ENCODE assay signal across 9 mouse cellular contexts in genomic region chr4:32303674-32304073, GRCm38 (mm10).
DNase-seq lines count a peak whose midpoint lies in the region; ATAC-seq lines count a peak whose summit lies in the region.
"Had no signal": no experiment of that assay in that cellular context is flagged by ENCODE, and none has a peak within 500 bp of the region (broad histone marks: within the 10 kb centered on the region; RNA-seq: fewer than 3 reads in every experiment).

No protein-coding gene starts in this region.

- H3K4me1 ChIP-seq in intestine, embryonic 15.5 days (replicated peaks), result peaks cover 44% of the 10 kb centered on the region

- peak overlapping the region; percentile 80 for H3K27ac ChIP-seq in intestine, embryonic 15.5 days

- no peak overlapping the region for H3K4me3 ChIP-seq in intestine, embryonic 15.5 days (replicated peaks)
- H3K4me3 ChIP-seq: erythroblast, embryonic 14.5 days had no signal

- H3K9ac ChIP-seq in intestine, embryonic 15.5 days, result no peak overlapping the region

- 8% methylated on average over 8 of the region's 8 CpGs for WGBS in intestine, embryonic 15.5 days

- no peaks in the 10 kb centered on the region for H3K9me3 ChIP-seq in intestine, embryonic 15.5 days

- H3K36me3 ChIP-seq in intestine, embryonic 15.5 days, result no peaks in the 10 kb centered on the region

- peak overlapping the region; percentile 49 for H3K4me2 ChIP-seq in intestine, embryonic 15.5 days (replicated peaks)

- no peaks in the 10 kb centered on the region for H3K27me3 ChIP-seq in intestine, embryonic 15.5 days (replicated peaks)

- ATAC-seq in intestine, embryonic 15.5 days, result peak; percentile 78
- peak; percentile 49 for ATAC-seq in megakaryocyte, adult 5-6 weeks (ENCODE audit: poor library complexity, severe bottlenecking)

- DNase-seq in adrenal gland, adult 8-10 months, result peak; percentile 86
- DNase-seq in embryo, embryonic 9.5 days (ENCODE audit: extremely low spot score), result peak; percentile 86
- peak; percentile 83 to 95 for DNase-seq in gastrocnemius, postnatal 4 days (ENCODE audit: low spot score in 2 of 2)
- DNase-seq in left cerebral cortex, adult 9 months (ENCODE audit: low spot score in 2 of 2), result peak; percentile 75 to 93
- DNase-seq in right cerebral cortex, postnatal 14 days, result peak; percentile 86
- DNase-seq in thymus, postnatal 36 days, result no peak

Comparison
In these comparisons a context has a peak if more than half of its experiments do, and no peak if none do; other contexts are left out.
1. DNase-seq: peak in adrenal gland, adult 8-10 months (single experiment), embryo, embryonic 9.5 days (single experiment), gastrocnemius, postnatal 4 days (2 of 2), left cerebral cortex, adult 9 months (2 of 2) and right cerebral cortex, postnatal 14 days (single experiment); none in thymus, postnatal 36 days (0 of 2).